Comparison of ENCODE assay signal across 15 mouse cellular contexts in the genomic region with DNA sequence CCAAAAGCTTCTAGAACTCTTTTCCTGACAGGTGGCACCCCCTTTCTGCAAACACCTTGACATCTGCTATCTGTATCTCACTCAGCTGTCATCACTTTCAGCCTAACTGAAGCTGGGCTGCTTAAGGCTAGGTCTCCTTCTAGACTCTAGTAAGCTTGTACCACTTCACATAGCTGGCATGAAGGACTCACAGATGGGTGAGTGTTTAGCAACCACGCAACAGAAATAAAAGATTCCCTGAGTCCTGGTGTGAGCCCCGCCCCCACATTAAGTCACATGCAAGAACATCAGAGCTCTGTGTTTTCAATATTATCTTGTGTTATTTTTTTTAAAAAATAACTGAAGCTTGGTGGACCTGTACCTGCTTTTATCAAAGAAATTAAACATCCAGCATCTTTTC. TPM values are rescaled to one million over a fixed set of nuclear protein-coding genes. Genes with fewer than 3 reads are reported as not detected.
DNase-seq lines count a peak whose midpoint lies in the region.
"Had no signal": no experiment of that assay in that cellular context is flagged by ENCODE, and none has a peak within 500 bp of the region (broad histone marks: within the 10 kb centered on the region; RNA-seq: fewer than 3 reads in every experiment).

No protein-coding gene starts in this region.

- peak; percentile 66 for DNase-seq in heart, adult 11 months
- no peak for DNase-seq in heart, adult 9 months (ENCODE audit: low spot score in 2 of 2)
- peak; percentile 73 for DNase-seq in layer of hippocampus, adult 9-11 months
- no peak for DNase-seq in layer of hippocampus, postnatal 25 days (ENCODE audit: extremely low spot score in 1 of 2, low spot score in 1 of 2)
- DNase-seq in right cerebral cortex, adult 18-20 months: peak; percentile 64
- DNase-seq in right cerebral cortex, postnatal 25 days: no peak
- no peak for DNase-seq in cerebellum, adult 9-11 months
- DNase-seq: adrenal gland, postnatal 10 days; cerebellum, adult 11-12 months; cerebellum, adult 9-10 months; cerebellum, postnatal 36 days; gastrocnemius, adult 2 months; gastrocnemius, postnatal 25 days; heart, postnatal 10 days; heart, postnatal 4 days had no signal

RNA-seq across cellular contexts. Expression of gene Pfkp, which starts 8.7 kb away (rescaled TPM):
- total RNA-seq in layer of hippocampus, postnatal 25 days (2021): 100 to 1,000 TPM; 201 to 202 TPM

Comparison
In these comparisons a context has a peak if more than half of its experiments do, and no peak if none do; other contexts are left out.
1. DNase-seq: peak in heart, adult 11 months (single experiment), layer of hippocampus, adult 9-11 months (single experiment) and right cerebral cortex, adult 18-20 months (single experiment); none in heart, adult 9 months (0 of 2), layer of hippocampus, postnatal 25 days (0 of 2), right cerebral cortex, postnatal 25 days (single experiment) and cerebellum, adult 9-11 months (single experiment).